Mouse (Mus musculus): ENCODE results near the gene Rtn4rl2.

Rtn4rl2 gene

DNA sequence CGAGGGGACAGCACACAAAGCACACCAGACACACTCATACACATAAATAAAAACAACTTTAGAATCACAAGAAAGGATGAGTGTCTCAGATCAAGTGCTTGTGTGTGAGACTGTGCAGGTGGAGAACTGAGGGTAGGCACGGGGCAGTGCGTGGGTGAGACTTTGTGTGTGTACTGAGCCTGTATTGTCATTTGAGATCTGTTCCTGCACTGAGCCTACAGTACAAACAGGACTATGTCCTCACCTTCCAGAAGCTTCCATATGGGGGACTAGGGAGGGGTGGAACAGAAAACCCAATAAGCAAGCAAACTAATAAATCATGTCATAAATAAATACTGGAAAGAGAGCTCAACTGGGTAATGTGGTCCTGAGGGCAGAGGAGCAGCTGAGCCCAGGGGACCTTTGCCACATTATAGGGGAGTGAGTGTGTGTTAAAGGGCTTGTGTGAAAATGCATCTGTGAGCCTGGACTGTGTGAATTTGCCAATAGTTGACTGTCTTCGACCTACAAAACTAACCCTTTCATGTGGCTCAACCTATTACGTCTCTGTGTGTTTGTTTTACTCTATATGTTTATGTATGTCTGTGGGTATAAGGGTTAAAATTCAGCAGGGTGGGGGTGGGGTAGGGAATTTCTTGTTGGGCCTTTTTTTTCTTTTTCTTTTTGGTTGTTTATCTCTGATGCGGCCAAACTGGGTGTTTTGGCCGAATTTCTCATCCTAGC is 35.9 kb downstream of the Rtn4rl2 start:
- no peak for DNase-seq (ENCODE audit: low spot score in 2 of 2)

DNA sequence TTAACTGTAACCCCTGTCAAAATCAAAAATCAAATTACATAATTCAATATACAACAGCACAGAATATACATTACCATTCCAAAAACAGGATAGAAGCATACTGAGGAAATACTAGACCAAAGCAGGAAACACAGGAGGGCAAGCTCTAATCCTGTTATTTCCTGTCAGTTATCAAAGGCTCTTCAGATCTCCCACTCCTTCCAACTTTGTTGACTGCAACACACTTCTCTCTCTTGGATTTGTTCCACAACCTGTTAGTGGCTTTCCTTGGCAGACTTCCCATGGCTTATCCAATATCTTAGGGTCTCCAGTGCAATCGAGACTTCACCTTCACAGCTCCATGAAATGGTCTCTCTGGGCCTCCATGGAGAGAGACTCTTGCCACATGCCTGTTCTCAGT is 41.3 kb downstream of the Rtn4rl2 start:
- DNase-seq (ENCODE audit: low spot score in 2 of 2), result no peak

GRCm38 (mm10) chr2:84843654-84844053 is 42.9 kb downstream of the Rtn4rl2 start:
- DNase-seq (ENCODE audit: low spot score in 2 of 2), result no peak

DNA sequence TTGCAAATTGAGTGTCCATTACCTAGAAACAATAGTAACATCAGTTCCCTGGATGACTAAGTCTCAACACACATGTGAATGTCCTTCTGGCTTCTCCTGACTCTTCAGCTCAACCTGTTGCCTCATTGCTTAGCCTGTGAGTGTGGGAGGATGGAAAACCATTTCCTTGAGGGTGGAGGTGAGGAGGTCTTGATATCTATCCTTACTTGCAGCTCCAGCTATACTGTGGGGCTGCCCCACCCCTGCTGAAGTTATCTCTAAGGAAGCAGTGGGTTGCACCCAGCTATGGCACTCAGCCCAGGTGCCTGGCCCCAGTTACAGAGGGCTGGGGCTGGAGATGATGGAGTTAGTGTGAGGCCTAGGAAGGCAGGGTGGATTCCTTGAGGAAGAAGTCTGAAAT is 44.6 kb downstream of the Rtn4rl2 start:
- no peak for DNase-seq (ENCODE audit: low spot score in 2 of 2)

DNA sequence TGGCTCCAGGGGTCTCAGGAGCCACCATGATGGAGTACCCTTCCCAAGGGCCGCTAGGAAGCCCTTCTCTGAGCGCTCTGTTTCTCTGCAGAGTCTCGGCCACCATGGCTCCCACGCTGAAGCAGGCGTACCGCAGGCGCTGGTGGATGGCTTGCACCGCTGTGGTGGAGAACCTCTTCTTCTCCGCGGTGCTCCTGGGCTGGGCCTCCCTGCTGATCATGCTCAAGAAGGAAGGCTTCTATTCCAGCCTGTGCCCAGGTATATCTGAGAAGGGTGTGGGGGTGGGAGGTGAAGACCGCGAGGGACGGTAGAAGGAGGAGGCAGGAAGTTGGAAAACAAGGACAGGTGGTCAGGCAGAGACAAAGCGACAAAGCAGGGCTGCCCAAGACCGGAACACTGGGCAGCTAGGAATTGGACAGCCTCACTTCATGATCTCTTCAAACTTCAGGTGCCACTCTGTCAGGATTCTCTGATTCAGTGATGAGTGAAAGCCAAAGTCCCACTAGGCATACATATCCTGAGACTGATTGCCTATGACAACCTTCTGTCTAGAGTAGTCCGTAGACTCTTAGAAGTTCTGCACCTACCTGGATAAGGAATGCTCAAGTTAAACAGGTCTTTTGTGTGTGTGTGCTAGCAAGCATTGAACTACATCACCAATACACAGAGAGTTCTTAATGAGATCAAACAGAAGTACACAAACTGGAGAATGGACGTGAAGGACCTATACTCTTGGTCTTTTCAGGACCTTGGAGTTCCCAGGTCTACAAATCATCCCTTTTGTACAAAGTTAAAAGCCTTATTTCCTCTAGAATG is 45.6 kb downstream of the Rtn4rl2 start:
- no peak for DNase-seq (ENCODE audit: low spot score in 2 of 2)

- peak in 1 of 2 experiments; percentile 26 for DNase-seq (ENCODE audit: low spot score in 2 of 2)
These were observed 46.3 kb downstream of the Rtn4rl2 start for GRCm38 (mm10) chr2:84840016-84840747.

- no peak for DNase-seq (ENCODE audit: low spot score in 2 of 2)
These were observed 47.2 kb downstream of the Rtn4rl2 start for GRCm38 (mm10) chr2:84838993-84839980.

GRCm38 (mm10) chr2:84838593-84838949 is 47.9 kb downstream of the Rtn4rl2 start, which contains the start of gene Slc43a1:
TSS of gene Slc43a1 (plus strand) at chr2:84838850.
- no peak for DNase-seq (ENCODE audit: low spot score in 2 of 2)

DNA sequence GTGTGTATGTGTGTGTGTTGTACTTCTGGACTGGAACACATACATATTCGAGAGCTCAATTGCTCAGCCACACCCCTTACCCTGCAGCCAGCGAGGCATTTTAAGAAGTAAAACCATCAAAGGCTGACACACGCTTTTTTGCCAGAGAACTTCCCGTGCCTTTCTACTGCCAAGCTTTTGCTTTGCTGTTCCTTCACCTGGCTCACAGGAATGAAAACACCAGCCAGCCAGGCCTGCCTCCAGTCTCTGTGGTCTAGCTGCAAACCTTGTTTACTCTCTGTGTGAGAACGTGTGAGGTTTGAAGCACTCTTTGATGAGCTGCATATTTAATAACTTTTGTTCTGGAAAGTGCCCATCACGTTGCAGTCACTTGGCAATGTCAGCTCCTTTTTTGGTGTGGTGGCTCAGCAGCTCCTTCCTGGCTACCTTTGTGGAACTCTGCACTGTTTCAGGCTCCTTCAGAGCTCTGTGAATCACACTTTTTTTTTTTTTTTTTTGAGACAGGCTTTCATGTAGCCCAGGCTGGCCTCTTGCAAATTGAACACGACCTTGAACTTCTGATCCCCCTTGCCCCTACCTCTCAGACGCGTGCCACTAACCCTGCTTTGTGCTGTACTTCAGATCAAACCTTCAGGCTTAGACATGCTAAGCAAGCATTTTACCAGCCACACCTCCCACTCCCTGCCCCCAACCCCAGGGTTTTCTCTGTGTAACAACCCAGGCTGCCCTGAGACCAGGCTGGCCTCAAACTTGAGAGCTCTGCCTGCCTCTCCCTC is 48.5 kb downstream of the Rtn4rl2 start:
- no peak for DNase-seq (ENCODE audit: low spot score in 2 of 2)

- DNase-seq (ENCODE audit: low spot score in 2 of 2), result peak in 1 of 2 experiments; percentile 17
These were observed 49.4 kb downstream of the Rtn4rl2 start for GRCm38 (mm10) chr2:84837107-84837506.

DNA sequence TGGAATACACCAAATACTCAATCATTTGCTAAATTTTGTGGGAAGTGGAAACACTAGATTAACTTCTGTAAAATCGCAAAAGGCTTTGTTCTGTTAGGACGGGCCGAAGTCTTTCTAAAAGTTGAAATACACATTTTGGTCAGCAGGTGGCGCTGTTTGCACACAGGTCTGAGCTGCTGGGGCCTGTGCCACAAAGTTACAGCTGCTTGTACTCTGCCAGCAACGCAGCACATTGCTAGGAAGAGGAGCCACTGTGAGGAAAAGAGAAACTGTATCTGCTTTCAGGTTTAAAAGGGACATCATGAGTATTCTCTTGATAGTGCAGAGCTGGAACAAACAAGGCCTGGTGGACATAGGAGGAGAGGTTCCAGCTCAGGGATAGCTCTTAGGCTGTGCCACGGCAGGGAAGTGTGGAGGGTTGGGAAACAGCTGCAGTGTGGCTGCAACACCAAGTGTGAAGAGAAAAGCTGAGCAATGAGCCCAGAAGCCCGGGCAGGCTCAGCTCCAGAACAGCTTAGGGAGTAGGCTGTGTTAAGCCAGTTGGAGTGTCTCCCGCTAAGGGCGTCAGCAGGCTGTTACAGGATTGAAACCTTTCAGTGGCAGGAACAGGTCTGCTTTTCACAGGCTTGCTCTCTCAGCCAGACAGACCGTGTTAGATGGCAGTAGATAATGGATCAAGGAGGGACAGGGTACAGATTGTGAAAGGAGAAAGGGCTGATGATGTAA is 54.7 kb downstream of the Rtn4rl2 start:
- DNase-seq (ENCODE audit: low spot score in 2 of 2), result peak; percentile 66 to 81

- no peak for DNase-seq (ENCODE audit: low spot score in 2 of 2)
These were observed 59.1 kb downstream of the Rtn4rl2 start for GRCm38 (mm10) chr2:84827283-84827920.

- peak; percentile 83 to 84 for DNase-seq (ENCODE audit: low spot score in 2 of 2)
These were observed 59.8 kb downstream of the Rtn4rl2 start, which contains the start of gene Timm10 for GRCm38 (mm10) chr2:84826488-84827282. TSS of gene Timm10 (plus strand) at chr2:84826997.

GRCm38 (mm10) chr2:84823237-84823636 is 63.3 kb downstream of the Rtn4rl2 start:
- DNase-seq (ENCODE audit: low spot score in 2 of 2), result no peak

DNA sequence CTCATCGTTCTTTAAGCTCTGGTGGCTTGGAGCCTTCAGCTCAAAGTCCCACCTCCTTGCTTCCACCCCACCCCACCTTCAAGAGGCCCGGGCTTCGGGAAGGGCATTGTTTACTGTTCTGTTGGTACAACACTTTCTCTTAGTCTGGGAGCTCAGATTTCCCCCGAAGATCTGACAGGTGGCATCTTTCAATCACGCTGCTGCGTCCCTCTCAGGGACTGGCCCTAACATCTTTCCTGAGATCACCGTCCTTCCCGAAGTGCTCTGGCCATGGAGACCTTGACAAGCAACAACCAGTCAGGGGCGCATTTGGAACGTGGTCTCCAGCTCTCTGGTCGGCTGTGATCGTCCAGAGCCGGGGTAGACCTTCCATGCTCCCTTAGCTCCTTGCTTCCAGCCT is 64.0 kb downstream of the Rtn4rl2 start, which contains the start of gene Smtnl1:
Smtnl1 (minus strand) TSS at position 101 of the 400 bp plus-strand sequence.
- DNase-seq (ENCODE audit: low spot score in 2 of 2), result no peak

Measured in natural killer cell, adult 2 months (primary cell).